Mouse (Mus musculus) layer of hippocampus, postnatal 25 days (tissue): ENCODE measurements around the gene Nek10. TPM values are rescaled to one million over a fixed set of nuclear protein-coding genes. Genes with fewer than 3 reads are reported as not detected.

ENCODE experiments used
- DNase-seq, 2 experiments: peaks; one replicate each; pipeline ENCODE4 v3.0.0; 2022; ENCODE audit warnings: mixed read lengths in 2 of 2, low spot score in 1 of 2; ENCODE audit errors: extremely low spot score in 1 of 2
- total RNA-seq, 2 experiments: library from RNA; stranded (reverse); gene quantifications; 2 replicates each; pipeline ENCODE4 v1.2.3; 2021

The Nek10 gene
- total RNA-seq, 2 experiments from 2014 or later: 3.4 to 4.3 TPM

DNA sequence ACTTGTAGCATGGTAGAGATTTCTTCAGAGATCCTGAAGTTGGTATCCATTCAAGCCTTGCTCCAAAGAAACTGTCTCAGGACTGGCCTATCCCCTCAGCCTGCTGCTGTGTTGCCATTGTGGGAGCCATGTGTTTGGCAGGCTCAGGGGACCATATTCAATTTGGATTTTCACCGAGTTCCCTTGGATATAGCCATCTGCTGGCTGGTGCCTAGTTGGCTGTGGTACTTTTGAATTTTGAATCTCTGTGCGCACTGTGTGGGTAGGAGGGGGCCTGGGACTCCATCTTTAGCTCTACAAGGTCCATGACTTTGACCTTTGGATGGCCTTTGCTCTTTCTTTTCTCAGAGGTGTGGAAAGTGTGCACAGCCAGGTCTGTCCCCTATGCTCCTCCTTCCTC, 66.8 kb downstream of the Nek10 start:
- no peak for DNase-seq

DNA sequence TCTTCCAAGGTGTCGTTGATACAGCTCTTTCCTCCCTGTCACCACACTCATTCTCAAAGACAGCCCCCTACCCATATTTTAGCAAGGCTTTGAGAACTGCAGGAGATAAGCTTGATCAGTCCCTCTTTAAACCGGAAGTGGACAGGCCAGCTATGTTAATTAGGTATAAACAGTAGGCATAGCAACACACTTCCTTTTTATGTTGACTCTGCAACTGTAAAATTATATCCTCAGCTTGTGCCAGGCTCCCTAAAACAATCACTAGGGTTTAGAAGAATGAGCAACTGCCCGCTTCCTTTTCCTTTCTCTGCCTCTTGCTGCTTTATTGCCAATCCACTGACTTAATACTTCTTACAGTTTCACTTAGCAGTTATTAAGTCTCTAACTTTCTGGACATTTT, 67.2 kb downstream of the Nek10 start:
- DNase-seq: no peak

DNA sequence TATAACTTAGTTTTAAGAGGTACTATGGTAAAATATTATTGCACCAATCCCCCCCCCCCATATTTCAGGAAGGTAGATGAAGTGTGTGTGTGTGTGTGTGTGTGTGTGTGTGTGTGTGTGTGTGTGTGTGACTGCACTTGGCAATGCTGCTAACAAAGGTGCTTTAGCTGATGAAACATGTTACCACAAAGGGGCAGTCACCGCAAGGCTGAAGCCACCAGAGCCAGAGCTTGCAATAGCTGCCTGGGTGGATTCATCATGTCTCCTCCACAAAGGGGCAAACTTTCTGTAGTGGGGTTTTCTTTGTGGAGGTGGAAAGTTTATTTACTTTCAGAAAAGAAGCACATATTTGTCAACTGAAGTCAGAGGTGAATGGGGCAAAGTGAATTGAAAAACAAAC, 67.9 kb downstream of the Nek10 start:
- DNase-seq: no peak

DNA sequence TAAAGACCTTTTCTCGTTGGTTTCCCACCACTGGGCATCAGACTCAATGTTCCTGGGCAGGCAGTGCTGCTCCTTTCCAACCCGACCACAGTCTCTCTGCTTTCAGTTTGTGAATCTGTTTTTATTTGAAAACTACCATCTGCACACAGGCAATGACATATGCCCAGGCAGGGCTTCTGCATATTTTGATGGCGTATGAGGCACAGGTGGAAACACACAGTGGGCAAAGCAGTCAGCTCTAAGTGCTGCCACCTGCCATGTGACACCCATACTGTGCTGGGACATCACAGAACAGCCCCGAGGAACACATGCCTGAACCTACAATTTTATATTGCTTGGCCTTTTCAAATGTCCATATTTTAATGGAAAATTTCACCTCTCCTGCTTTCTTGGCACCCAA, 68.5 kb downstream of the Nek10 start:
- DNase-seq: no peak

DNA sequence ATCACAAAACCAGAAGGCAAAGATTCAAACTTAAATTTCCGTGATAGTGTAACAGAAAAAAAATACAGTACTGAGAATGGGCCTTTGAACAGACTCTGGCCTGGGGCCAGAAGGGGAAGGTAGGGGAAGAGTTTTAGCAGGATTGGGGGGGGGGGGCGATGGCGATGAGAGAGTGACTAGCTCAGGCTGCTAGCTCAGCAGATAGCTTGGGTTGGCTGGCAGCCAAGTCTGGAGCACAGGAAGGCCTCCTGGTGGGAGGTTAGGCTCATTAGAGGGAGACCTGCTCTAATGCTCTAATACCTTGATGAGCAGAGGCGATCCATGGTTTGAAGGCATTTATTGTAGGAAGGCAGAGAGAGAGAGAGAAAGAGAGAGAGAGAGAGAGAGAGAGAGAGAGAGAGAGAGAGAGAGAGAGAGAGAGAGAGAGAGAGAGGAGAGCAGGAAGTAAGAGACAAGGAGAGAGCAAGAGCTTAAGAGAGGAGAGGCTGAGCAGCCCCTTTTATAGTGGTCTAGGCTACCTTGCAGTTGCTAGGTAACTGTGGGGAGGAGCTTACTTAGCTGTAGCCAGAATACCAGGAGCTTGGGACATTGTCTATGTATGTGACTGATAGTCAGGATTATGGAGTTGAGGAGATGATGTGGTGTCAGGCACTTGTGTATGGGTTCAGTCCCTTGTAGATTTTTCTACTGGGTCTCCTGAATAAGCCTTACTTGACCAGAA, 90.9 kb downstream of the Nek10 start:
- peak in 1 of 2 experiments; percentile 28 for DNase-seq

DNA sequence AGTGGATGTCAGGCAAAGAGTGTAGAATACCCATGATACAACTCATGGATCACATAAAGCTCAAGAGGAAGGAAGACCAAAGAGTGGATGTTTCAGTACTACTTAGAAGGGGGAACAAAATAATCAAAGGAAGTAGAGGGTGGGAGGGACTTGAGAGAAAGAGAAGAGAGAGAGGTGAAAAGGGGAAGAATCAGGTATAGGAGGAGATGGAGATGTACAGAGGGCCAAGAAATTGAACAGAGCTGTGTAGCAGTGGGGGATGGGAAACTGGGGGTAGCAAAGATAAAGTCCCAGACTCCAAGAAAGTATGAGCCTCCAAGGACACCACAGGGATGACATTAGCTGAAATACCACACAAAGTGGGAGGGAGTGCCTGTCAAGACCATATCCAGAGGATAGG, 91.6 kb downstream of the Nek10 start:
- no peak for DNase-seq

DNA sequence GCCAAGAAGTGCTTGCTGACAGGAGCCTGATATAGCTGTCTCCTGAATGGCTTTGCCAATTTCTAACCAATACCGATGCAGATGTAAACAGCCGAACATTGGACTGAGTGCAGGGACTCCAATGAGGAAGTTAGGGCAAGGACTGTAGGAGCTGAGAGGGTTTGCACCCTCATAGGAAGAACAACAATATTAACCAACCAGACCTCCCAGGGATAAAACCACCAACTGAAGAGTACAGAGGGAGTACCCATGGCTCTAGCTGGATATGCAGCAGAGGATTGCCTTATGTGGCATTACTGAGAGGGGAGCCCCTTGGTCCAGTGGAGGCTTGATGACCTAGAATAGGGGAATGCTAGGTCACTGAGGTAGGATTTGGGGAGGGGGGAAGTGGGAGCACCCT, 92.1 kb downstream of the Nek10 start:
- no peak for DNase-seq

DNA sequence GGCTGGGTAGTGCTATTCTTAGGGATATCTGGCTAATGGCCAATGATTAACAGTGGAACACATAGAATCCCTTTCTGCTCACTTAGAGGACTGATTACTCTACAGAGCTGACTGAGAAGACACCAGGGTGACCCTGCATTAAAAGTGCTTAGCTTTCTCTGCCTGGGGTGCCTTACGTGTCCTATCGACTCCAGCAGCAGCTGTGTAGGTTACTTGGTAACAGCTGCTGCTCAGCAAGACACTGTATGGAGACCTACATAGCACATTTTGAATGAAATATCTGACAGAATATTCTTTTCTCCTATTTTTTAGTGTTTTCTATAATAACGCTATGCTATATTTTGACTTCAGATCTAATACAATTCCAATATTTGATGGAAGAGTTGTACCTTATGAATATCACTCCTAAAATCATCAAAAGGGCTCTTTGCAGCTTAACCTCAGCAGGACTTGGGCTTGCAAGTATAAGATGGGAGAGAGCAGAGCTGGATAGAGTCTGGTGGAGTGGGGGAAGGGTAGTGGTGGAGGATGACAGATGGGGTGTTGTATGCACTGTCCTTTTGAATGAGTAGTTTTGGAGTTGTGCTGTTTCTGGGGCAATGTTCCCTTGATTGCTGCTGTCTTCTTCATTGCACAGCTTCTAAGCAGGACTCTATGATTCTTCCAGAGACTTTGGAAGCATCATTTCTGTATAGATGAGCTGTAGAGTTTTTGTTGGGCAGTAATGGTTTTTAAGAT, 93.4 kb downstream of the Nek10 start:
- no peak for DNase-seq

DNA sequence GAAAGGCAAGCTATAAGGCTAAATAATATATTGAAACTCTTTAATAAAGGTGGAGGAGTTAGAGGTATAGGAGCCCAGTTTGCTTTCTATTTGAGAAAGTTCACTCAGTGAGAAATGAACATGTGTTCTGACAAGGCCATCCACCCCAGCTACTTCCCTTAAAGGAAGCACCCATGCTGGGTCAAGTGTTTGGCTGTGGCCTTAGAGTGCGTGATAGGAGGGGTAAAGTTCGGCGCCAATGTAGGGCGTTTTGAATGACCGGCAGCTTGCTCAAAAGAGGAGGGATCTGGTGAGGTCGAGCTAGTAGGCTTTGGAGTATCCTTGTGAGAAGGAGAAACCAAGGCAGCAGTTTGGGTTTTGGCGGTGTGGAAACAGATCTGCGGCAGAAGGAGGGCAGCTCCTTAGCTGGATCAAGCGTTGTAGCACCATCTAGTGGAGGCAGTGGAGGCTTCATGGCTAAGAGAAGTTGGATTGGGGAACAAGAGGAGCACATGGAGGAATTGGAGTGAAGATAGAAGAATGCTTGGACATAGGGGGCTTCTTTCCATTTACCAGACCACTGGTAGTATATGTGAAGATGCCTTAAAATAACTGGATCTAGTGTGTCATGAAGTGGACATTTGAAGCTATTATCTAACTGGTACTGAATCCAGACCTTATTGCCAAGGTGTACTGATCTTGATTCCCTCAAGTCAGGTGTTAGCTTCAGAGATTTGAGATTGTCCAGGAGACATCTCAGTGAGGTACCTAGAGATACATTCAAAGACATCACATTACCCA, 101.7 kb downstream of the Nek10 start:
- peak; percentile 31 to 67 for DNase-seq

DNA sequence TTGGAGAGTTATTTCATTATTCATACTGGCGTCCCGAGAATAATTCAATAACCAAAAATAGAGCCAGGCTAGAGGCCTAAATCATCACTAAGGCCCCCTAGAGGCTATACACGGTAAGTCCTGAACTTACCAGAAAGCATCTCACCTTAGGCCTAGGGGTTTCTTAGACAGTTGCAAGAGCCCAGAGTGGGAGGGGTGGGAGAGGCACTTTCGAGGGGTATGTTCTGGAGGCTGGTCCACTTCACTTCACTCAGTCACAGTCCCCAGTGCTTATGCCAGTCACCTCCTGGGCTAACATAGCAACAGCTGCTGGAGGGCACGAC, 102.3 kb downstream of the Nek10 start:
- no peak for DNase-seq

DNA sequence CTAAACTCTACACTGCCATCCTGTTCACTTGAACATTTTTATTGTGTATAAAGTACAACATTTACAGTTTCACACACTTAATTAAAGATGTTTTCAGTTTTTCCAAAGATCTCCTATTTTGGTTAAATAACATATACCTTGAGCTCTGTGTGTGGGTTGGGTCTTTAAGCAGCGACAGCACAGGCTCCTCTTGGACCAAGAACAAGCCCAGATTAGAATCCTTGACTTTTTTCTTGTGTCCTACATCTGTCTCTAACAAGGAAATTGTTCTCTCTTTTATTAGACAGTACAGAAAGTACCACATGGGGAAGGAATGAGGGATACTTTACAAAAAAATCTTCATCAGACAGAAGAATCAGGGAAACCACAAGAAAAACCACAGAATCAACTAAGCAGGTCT, 122.4 kb downstream of the Nek10 start:
- no peak for DNase-seq

DNA sequence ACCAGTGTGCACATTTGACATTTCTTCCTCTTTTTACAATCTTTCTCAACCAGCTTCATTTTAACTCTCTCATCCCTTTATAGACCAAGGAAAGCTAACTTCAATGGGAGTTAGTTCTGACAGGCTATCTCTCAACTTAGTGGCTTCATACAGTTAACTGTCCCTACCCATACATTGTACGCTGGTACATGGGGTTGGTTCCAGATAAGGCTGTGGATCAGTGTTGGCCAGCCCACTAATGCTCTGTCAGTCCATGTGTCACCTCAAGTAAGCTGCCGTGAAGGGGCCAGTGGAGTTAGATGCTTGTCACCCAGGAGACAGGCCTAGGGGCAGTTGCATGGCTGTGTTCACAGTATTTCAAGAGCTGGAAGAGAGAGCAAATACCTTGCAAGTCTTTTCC, 124.3 kb downstream of the Nek10 start:
- DNase-seq: no peak

DNA sequence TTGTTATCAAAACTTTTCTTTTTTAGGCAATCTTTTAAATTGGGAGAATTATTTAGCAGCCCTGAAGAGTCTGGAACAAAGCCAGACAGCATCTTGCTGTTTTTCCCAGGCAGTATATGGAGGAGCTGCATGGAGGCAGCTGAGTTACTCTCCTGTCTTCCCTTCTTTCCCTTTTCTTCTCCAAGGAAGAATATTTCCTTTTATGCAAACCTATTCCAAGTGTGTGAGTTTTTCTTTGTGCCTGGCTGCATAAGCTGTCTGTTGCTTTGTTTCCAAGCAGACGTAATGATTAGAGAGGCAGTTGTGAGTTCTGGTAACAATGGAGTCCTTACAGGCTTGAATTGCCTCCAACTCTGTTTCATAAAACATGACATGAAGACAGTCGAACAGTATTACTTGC, 131.8 kb downstream of the Nek10 start:
- DNase-seq: no peak

DNA sequence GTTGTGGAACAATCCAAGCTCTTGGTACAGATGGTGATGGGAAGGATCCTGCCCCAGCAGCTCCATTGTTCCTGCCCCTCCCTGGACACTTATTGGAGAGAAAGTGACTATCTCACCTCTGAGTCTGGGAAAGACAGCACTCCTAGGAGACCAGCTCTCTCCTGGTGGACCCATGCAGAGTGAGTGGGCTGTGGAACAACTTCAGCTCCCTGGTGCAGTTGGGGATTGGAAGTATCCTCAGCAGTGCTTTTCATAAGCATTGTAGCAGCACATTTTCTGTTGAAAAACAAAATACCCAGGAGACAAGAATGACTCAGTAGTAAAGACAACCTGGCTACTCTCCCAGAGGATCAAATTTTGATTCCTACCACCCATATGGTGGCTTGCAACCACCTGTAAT, 142.7 kb downstream of the Nek10 start:
- DNase-seq: no peak

DNA sequence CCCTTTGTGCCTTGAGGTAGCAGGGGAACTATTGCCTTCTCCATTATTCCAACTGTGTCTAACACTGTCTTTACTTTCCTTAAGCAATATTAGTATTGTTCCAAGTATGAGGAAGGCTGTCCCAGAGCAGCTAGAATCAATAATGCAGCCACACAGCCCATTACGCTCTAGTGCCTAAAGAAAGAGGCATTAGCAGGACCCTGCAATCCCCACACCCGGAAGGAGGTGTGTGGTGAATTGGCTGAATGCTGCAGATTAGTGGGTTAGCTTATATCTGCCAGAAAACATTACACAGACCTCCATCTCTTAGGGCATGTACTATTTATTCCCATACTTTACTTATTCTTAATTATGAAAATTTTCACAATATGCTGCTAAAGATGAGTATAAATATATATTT, 145.8 kb downstream of the Nek10 start:
- no peak for DNase-seq

DNA sequence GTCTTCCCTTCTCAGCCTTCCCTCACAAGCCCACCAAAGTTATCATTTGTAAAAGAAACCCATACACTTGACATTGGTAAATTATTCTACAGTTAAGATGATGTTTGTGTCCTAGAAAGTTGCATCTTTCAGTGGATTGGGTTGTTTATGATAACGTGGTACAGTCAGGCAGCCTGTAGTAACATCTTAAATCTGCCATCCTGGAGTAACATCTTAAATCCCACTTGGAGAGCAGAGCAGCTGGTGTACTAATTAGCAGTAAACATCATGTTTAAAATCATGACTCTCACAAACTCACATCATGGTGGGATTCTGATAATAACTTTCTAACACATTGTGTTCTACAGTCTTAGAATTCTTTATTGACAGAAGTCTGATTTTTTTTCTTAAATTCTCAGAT, 148.6 kb downstream of the Nek10 start:
- DNase-seq: no peak

DNA sequence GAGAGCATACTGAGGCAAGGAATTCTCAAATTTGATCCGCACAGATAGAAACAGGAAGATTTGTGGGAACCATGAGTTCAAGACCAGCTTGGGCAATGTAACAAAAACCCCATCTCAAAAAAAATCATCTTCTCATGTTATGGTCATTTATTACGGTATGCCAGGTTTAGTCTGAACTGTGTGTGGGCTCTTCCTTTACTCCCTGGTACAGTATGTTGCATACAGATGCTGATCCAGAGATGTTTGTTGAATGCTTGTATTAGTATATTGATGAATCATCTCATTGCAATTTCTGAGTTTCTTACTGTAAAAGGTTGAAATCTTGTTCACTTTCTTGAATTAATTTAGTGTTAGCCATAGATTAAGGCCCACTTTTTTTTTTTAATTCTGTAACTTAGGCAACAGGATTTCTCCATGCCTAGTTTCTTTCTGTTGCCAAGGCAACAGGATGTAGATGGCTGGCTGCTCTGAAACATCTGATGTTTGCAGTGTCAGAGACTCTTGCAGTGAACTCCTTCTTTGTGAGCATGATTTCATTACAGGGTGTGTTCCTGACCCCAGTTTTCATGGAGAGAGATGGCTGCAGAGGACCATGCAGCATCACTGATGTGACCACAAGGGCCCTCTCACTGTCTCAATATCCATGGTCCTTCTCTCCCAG, 156.7 kb downstream of the Nek10 start:
- no peak for DNase-seq

DNA sequence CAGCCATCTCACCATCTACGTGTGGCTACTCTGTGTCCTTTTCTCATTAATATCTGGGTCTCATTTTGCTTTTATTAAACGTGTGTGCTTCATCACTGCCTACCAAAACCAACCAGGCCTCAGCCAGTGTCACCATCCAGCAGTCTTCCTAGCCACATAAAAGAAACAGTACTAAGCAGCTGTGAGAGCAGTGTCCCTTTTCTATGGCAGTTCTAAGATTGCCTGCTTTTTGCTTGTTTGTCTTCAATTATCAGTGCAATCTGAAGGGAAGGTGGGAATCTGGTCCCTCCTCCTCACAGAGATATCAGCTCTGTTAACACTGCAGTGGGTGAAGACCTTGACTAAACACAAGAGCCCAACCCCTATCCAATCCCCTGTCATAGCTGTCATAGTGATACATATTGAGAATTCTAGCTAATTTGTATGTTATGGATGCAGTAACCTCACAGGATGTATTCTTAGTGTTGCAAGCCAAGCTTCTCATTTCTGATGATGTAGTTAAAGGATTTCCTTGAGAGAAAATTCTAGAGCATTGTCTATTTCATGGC, 157.3 kb downstream of the Nek10 start:
- no peak for DNase-seq

DNA sequence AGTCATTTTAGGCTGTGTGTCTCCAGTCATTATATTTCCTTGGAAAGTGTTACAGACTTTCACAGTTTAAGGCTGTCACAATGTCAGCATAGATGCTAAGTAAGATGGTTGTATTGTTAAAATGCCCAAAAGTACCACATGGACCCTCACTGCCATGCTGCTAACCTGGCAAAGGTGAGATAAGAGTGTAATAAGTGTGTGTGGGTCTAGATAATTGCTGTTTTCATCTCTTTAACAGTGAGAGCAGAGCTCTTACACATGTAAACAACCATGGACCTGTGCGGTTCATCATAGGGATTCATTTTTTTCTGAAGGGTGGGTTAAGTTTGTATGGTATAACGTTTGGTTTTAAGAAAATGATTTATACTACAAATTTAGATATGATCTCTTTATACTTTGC, 167.4 kb downstream of the Nek10 start:
- DNase-seq: no peak

DNA sequence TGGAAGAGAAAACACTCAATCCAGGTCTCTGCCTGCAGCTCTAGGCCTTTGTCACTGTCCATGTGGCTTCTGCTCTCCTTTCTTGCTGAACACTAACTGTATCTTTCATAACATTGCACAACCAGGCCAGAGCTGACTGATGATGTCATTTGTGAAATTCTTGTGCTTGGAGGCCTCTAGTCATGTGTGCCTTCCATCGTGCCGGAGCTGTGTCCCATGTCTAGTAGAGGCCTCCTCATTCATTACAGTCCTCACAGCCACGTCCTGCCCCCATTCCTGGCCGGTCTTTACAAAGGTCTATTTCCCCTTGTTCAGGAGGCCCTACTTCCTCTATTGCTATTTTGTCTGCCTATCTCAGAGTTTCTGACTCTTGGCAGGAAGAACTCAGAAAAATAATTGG, 167.8 kb downstream of the Nek10 start:
- DNase-seq: no peak

DNA sequence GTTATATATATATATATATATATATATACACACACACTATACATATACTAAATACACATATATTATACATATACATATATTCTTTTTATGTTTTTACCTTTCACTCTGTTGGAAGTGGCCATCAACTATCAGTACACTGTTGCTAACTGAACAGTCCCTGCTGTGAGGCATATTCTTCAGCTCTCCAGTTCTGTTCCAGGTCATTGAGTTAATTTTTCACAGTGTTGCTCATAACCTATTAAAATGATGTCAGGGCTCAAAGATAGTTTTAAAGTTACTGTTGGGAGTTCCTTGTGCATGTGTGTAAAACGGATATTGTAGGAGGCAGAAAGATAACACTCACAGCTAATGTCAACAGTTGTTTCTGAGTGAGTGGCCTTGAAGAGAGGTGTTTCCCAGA, 170.9 kb downstream of the Nek10 start:
- no peak for DNase-seq
